Mouse (Mus musculus) left cerebral cortex, postnatal 25 days (tissue): ENCODE measurements around the gene Lrrc37a. TPM values are rescaled to one million over a fixed set of nuclear protein-coding genes. Genes with fewer than 3 reads are reported as not detected.
A peak's percentile ranks its signal among the peaks of the same experiment; 100 is the strongest.

ENCODE experiments used
- DNase-seq, 2 experiments: peaks; one replicate each; pipeline ENCODE4 v3.0.0; 2022; ENCODE audit warnings: low spot score in 2 of 2, mixed read lengths in 1 of 2
- intact Hi-C: fragments of 180-260 bp; cut with DNase I; formaldehyde crosslinking; loops from one replicate; pipeline ENCODE4 v1.15.1; 2025
- total RNA-seq, 2 experiments: library from RNA; stranded (reverse); gene quantifications; 2 replicates each; pipeline ENCODE4 v1.2.3; 2021

The Lrrc37a gene
- total RNA-seq, 2 experiments from 2014 or later, result not detected

GRCm38 (mm10) chr11:103402738-103403137 is 101.7 kb downstream of the Lrrc37a start:
- intact Hi-C loops, result loop anchor here (5.0 kb wide), 1 partner anchor 40 kb away; the partner anchor contains the start of gene Arhgap27
- DNase-seq, result peak in 1 of 2 experiments; percentile 82

GRCm38 (mm10) chr11:103402198-103402597 is 102.2 kb downstream of the Lrrc37a start:
- peak; percentile 30 to 63 for DNase-seq
- intact Hi-C loops, result loop anchor here (5.0 kb wide), 1 partner anchor 40 kb away; the partner anchor contains the start of gene Arhgap27

Other genes with a start within 250 kb of the Lrrc37a start
- 1 to 10 TPM; 4.1 to 4.3 TPM for gene Map3k14, start 237.1 kb downstream of the Lrrc37a start, total RNA-seq
- 10 to 100 TPM in 1 of 2 experiments, 1 to 10 TPM in 1; 7.9 to 12.4 TPM for gene Arhgap27, start 140.9 kb downstream of the Lrrc37a start, total RNA-seq
- gene Plekhm1, start 91.9 kb downstream of the Lrrc37a start, total RNA-seq, result 10 to 100 TPM; 16.5 to 17.4 TPM
- not detected for gene Gm884, start 116.5 kb upstream of the Lrrc37a start, total RNA-seq
- gene Lyzl6, start 134.3 kb upstream of the Lrrc37a start, total RNA-seq, result not detected
- gene Rprml, start 145.0 kb upstream of the Lrrc37a start, total RNA-seq, result 10 to 100 TPM; 84.4 to 96.3 TPM
- gene Gosr2, start 193.3 kb upstream of the Lrrc37a start, total RNA-seq, result 10 to 100 TPM; 70.8 to 72.4 TPM
- gene Wnt9b, start 245.2 kb upstream of the Lrrc37a start, total RNA-seq, result under 1 TPM; 0.07 to 0.30 TPM